Mouse (Mus musculus): Measurements from ENCODE around the gene Stk39.

The Stk39 gene

GRCm38 (mm10) chr2:68334945-68335344 is 137.1 kb downstream of the Stk39 start:
- DNase-seq, result no peak

- no peak for DNase-seq
These were observed 146.8 kb downstream of the Stk39 start for GRCm38 (mm10) chr2:68325306-68325705.

- DNase-seq, result no peak
These were observed 150.8 kb downstream of the Stk39 start for GRCm38 (mm10) chr2:68321230-68321629.

GRCm38 (mm10) chr2:68320670-68321069 is 151.4 kb downstream of the Stk39 start:
- peak; percentile 19 for DNase-seq

GRCm38 (mm10) chr2:68318452-68318851 is 153.6 kb downstream of the Stk39 start:
- DNase-seq, result no peak

- no peak for DNase-seq
These were observed 154.2 kb downstream of the Stk39 start for GRCm38 (mm10) chr2:68317895-68318294.

- no peak for DNase-seq
These were observed 154.6 kb downstream of the Stk39 start for GRCm38 (mm10) chr2:68317452-68317851.

- no peak for DNase-seq
These were observed 156.8 kb downstream of the Stk39 start for GRCm38 (mm10) chr2:68315258-68315657.

GRCm38 (mm10) chr2:68310121-68310520 is 161.9 kb downstream of the Stk39 start:
- DNase-seq, result no peak

GRCm38 (mm10) chr2:68306519-68306918 is 165.5 kb downstream of the Stk39 start:
- no peak for DNase-seq

- DNase-seq, result no peak
These were observed 167.2 kb downstream of the Stk39 start for GRCm38 (mm10) chr2:68304771-68305460.

GRCm38 (mm10) chr2:68301811-68302542 is 170.1 kb downstream of the Stk39 start:
- DNase-seq, result no peak

GRCm38 (mm10) chr2:68298356-68298755 is 173.7 kb downstream of the Stk39 start:
- DNase-seq, result no peak

GRCm38 (mm10) chr2:68297955-68298354 is 174.1 kb downstream of the Stk39 start:
- DNase-seq, result no peak

GRCm38 (mm10) chr2:68296743-68297142 is 175.3 kb downstream of the Stk39 start:
- no peak for DNase-seq

- no peak for DNase-seq
These were observed 179.3 kb downstream of the Stk39 start for GRCm38 (mm10) chr2:68292539-68293320.

GRCm38 (mm10) chr2:68291895-68292294 is 180.2 kb downstream of the Stk39 start:
- no peak for DNase-seq

- no peak for DNase-seq
These were observed 182.1 kb downstream of the Stk39 start for GRCm38 (mm10) chr2:68289961-68290360.

- DNase-seq, result no peak
These were observed 182.9 kb downstream of the Stk39 start for GRCm38 (mm10) chr2:68289177-68289576.

GRCm38 (mm10) chr2:68288106-68288505 is 184.0 kb downstream of the Stk39 start:
- no peak for DNase-seq

GRCm38 (mm10) chr2:68284391-68284790 is 187.7 kb downstream of the Stk39 start:
- DNase-seq, result no peak

- no peak for DNase-seq
These were observed 189.0 kb downstream of the Stk39 start for GRCm38 (mm10) chr2:68283021-68283548.

- no peak for DNase-seq
These were observed 190.5 kb downstream of the Stk39 start for GRCm38 (mm10) chr2:68281575-68281974.

Data from kidney, adult 11 months (tissue).